Mouse (Mus musculus) neural tube, embryonic 12.5 days (tissue): ENCODE measurements around the gene Kcnj4. TPM values are rescaled to one million over a fixed set of nuclear protein-coding genes. Genes with fewer than 3 reads are reported as not detected.

Source experiments
- ATAC-seq: fragments of 200-750 bp; cut with Nextera tagmentation; 2 replicates; pipeline ENCODE4 v1.8.0; 2017; ENCODE audit warnings: low read depth, mild to moderate bottlenecking, moderate TSS enrichment, moderate library complexity; ENCODE audit not compliant: low FRiP score
- H3K27ac ChIP-seq: fragments of 300-500 bp; sonication (generic); 2 replicates; pipeline ENCODE4 v1.5.1; 2016
- H3K27me3 ChIP-seq: fragments of 300-500 bp; sonication (generic); replicated peaks from 2 replicates; pipeline ENCODE4 v1.6.1; 2016; ENCODE audit warnings: mild to moderate bottlenecking
- H3K36me3 ChIP-seq: fragments of 300-500 bp; sonication (generic); 2 replicates; pipeline ENCODE4 v1.6.1; 2016; ENCODE audit warnings: mild to moderate bottlenecking
- H3K4me1 ChIP-seq: fragments of 300-500 bp; sonication (generic); 2 replicates; pipeline ENCODE4 v1.6.1; 2016
- H3K4me2 ChIP-seq: fragments of 300-500 bp; sonication (generic); replicated peaks from 2 replicates; pipeline ENCODE4 v1.6.1; 2016; ENCODE audit warnings: mild to moderate bottlenecking
- H3K4me3 ChIP-seq: fragments of 300-500 bp; sonication (generic); 2 replicates; pipeline ENCODE4 v1.5.1; 2016
- H3K9ac ChIP-seq: fragments of 300-500 bp; sonication (generic); 2 replicates; pipeline ENCODE4 v1.6.1; 2016; ENCODE audit warnings: mild to moderate bottlenecking
- H3K9me3 ChIP-seq: fragments of 300-500 bp; sonication (generic); 2 replicates; pipeline ENCODE4 v1.6.1; 2016; ENCODE audit warnings: mild to moderate bottlenecking
- WGBS: fragments of 180-500 bp; shearing (Covaris S2); methylation state at CpG from one replicate; pipeline ENCODE4 v1.1.7; 2016; 5-methylcytosine and 5-hydroxymethylcytosine counted together
- polyA plus RNA-seq: library from polyadenylated mRNA; unstranded; fragments of >200 nt; fragmentation: Nextera tagmentation; extraction: Ambion mirVana; gene quantifications from 2 replicates; pipeline ENCODE4 v1.2.1, GENCODE M21; 2016

The Kcnj4 gene
- polyA plus RNA-seq, 1 experiment from 2014 or later = not detected

DNA sequence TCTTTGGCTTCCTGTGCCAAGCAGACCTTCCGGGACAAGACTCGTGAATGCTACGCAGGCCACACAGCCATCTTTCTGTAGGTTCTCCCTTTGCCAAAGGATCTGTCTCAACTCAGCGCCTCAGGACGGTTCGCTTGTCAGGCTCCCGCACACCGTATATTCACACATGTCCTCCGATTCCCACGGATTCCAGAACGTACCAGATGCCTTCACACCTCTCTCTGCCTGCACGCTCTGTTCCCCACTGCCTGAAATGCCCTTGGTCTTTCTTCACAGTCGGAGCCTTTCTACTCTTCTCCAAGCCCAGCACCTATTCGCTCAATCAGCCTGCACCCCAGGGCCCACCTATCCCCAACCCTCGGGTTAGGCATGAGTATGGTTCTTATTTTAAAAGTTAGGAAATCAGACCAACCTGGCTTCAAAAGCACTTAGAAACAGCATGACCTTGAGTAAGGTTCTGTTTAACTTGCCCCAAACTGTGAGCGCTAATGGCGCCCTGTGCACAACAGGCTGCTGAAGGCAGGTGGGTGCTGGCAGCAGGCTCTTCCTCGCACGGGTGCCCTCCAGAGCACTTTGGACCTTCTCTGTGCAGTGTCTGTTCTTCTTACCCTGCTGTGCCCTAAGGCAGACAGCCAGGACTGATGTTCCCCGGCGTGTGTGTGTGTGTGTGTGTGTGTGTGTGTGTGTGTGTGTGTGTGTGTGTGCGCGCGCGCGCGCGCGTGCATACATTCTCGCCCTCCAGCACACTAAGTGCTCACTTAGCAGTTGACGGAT is 2.2 kb upstream of the Kcnj4 start:
- no peak overlapping the region for H3K4me2 ChIP-seq
- no peak overlapping the region for H3K4me3 ChIP-seq
- peaks cover 92% of the 10 kb centered on the region for H3K27me3 ChIP-seq
- H3K9ac ChIP-seq = no peak overlapping the region
- no peak for ATAC-seq
- H3K9me3 ChIP-seq = no peaks in the 10 kb centered on the region
- H3K36me3 ChIP-seq = no peaks in the 10 kb centered on the region
- 57% methylated on average over 31 of the region's 31 CpGs for WGBS
- peaks cover 33% of the 10 kb centered on the region for H3K4me1 ChIP-seq
- H3K27ac ChIP-seq = no peak overlapping the region

GRCm38 (mm10) chr15:79506460-79506859 is 1.4 kb upstream of the Kcnj4 start:
- ATAC-seq = no peak
- peaks cover 25% of the 10 kb centered on the region for H3K4me1 ChIP-seq
- no peak overlapping the region for H3K27ac ChIP-seq
- no peaks in the 10 kb centered on the region for H3K9me3 ChIP-seq
- H3K27me3 ChIP-seq = peaks cover 90% of the 10 kb centered on the region
- H3K4me3 ChIP-seq = no peak overlapping the region
- 0 out of 2 replicates have a peak overlapping the region, but pooled peaks have one; percentile 99 for H3K4me2 ChIP-seq
- no peak overlapping the region for H3K9ac ChIP-seq
- 31% methylated on average over 7 of the region's 7 CpGs for WGBS
- H3K36me3 ChIP-seq = no peaks in the 10 kb centered on the region

DNA sequence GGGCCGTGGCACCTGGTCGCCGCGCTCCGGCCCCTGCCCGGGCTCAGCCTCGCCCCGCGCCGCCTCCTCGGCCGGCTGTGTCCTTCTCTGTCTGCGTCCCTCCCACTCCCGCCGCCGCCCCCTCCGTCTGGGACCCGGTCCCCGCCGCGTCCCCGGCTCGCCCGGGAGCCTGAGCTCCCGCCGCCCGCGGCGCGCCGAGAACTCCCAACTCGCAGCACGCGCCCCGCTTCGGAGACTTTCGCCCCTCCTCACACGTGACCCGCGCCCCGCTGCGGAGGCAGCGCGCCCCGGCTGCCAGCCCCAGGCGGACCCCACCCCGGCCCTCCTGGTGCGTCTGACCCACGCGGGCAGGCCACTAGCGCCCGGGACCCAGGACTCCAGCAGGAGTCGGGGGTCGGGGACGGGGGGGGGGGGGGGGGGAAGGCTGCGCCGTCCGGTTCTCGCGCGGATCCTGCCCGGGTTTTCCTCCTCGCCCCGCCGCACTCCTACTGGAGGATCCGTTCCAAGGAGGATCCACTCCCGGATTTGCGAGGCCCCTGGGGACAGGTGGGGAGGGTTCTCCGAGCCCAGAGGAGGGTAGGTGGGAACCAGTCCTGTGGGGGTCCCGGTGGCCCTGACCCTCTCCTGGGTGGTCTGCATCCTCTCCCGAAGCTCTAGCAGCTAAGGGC is 709 bp upstream of the Kcnj4 start:
- peak; percentile 59 for ATAC-seq
- Histone ChIP-seq H3K36me3 (no peaks in the 10 kb centered on the region), H3K4me2 (peak overlapping the region; percentile 99), H3K4me1 (peaks cover 22% of the 10 kb centered on the region), H3K27ac (no peak overlapping the region), H3K27me3 (peaks cover 90% of the 10 kb centered on the region), H3K9me3 (no peaks in the 10 kb centered on the region), H3K4me3 (peak overlapping the region; percentile 52), H3K9ac (peak overlapping the region; percentile 64)
- WGBS = under 1% methylated on average over 67 of the region's 71 CpGs

DNA sequence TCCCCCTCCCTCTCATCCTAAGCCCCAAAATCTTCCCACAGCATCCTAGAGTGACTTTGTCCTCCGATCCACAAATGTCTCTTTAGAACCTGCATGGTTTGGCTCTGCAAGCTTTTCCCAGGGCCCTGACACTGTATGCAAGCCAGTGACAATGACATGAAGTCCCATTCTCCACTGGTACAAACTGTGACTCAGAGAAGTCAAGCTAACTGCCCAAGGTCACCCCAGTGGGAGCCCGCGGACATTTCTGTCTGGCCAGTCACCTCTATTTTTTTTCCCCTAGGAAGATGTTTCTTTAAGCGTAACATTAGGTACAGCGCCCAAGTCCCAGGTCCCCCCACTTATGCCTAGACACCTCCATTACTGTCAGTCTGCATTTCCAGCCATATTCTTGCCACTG is 1.6 kb downstream of the Kcnj4 start:
- Histone ChIP-seq H3K9me3 (no peaks in the 10 kb centered on the region), H3K4me1 (peaks cover 22% of the 10 kb centered on the region), H3K36me3 (no peaks in the 10 kb centered on the region), H3K4me2 (no peak overlapping the region), H3K27me3 (peaks cover 76% of the 10 kb centered on the region), H3K27ac (no peak overlapping the region), H3K9ac (no peak overlapping the region), H3K4me3 (no peak overlapping the region)
- ATAC-seq = no peak
- WGBS = 79% methylated on average over 5 of the region's 5 CpGs

- ATAC-seq = no peak
- H3K4me3 ChIP-seq = no peak overlapping the region
- 28% methylated on average over 18 of the region's 18 CpGs for WGBS
- peaks cover 70% of the 10 kb centered on the region for H3K27me3 ChIP-seq
- no peak overlapping the region for H3K27ac ChIP-seq
- no peaks in the 10 kb centered on the region for H3K36me3 ChIP-seq
- no peaks in the 10 kb centered on the region for H3K9me3 ChIP-seq
- peaks cover 22% of the 10 kb centered on the region for H3K4me1 ChIP-seq
- no peak overlapping the region for H3K4me2 ChIP-seq
- H3K9ac ChIP-seq = no peak overlapping the region
These were observed 2.1 kb downstream of the Kcnj4 start for GRCm38 (mm10) chr15:79502891-79503341.

DNA sequence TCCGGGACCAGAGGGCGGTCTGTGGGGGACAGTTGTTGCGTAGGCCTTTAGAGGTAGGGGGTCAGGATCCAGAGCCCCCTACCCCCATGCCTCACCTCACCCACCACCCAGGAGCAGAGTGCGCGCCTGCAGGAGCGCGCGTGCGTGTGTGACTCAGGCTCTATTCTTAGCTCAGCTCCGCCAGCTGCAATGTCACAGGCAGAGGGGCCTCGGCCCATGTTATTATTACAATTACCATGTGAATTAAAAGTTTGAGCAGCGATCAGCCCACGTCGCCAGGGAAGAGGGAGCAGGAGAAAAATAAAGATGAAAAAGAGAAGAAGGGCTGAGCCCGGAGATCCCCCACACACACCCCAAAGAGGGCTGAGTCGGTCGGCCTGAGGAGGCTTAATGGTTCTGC is 4.9 kb downstream of the Kcnj4 start:
- no peaks in the 10 kb centered on the region for H3K36me3 ChIP-seq
- no peak overlapping the region for H3K27ac ChIP-seq
- H3K4me3 ChIP-seq = no peak overlapping the region
- WGBS = 78% methylated on average over 17 of the region's 17 CpGs
- H3K9me3 ChIP-seq = no peaks in the 10 kb centered on the region
- no peak overlapping the region for H3K9ac ChIP-seq
- peaks cover 10% of the 10 kb centered on the region for H3K4me1 ChIP-seq
- no peak overlapping the region for H3K4me2 ChIP-seq
- H3K27me3 ChIP-seq = peaks cover 44% of the 10 kb centered on the region
- no peak for ATAC-seq

- Histone ChIP-seq H3K27me3 (peaks cover 21% of the 10 kb centered on the region), H3K9me3 (no peaks in the 10 kb centered on the region), H3K4me1 (peaks cover 4% of the 10 kb centered on the region; the same call in 1 of the 2 replicates), H3K9ac (no peak overlapping the region), H3K4me3 (no peak overlapping the region), H3K27ac (no peak overlapping the region), H3K4me2 (no peak overlapping the region), H3K36me3 (no peaks in the 10 kb centered on the region)
- 53% methylated on average over 18 of the region's 18 CpGs for WGBS
- ATAC-seq = no peak
These were observed 11.5 kb downstream of the Kcnj4 start for GRCm38 (mm10) chr15:79493527-79493926.

GRCm38 (mm10) chr15:79489463-79489862 is 15.6 kb downstream of the Kcnj4 start:
- no peak overlapping the region for H3K4me2 ChIP-seq
- H3K9ac ChIP-seq = no peak overlapping the region
- peaks cover 4% of the 10 kb centered on the region; the same call in 1 of the 2 replicates for H3K4me1 ChIP-seq
- no peak for ATAC-seq
- H3K9me3 ChIP-seq = no peaks in the 10 kb centered on the region
- H3K27ac ChIP-seq = no peak overlapping the region
- H3K4me3 ChIP-seq = no peak overlapping the region
- no peaks in the 10 kb centered on the region for H3K36me3 ChIP-seq
- peaks cover 15% of the 10 kb centered on the region for H3K27me3 ChIP-seq
- 64% methylated on average over 11 of the region's 11 CpGs for WGBS

DNA sequence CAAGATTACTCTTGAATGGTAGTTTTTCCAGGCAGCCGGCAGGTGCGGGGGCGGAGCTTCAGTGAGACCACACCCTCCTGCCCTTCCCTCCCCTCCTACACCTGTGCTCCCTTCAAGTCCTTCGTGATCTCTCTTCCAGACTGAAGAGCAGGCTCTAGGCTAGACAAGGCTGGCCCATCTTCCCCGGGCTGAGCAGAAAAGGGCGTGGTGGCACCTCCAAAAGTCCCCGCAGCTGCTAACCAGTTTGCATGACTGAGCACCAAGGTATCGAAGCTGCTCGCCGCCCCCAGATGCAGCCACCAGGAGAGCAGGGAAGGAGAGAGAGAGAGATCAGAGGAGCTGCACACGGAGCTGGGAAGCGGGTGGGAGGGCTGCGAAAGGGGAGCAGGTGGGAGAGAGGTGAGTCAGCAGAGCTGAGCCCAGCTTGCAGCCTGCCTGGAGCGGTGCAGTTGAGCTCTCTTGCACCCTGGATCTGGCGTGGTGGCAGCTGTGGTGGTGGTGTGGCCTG is 23.8 kb downstream of the Kcnj4 start:
- no peak for ATAC-seq
- no peaks in the 10 kb centered on the region for H3K36me3 ChIP-seq
- H3K4me3 ChIP-seq = no peak overlapping the region
- peaks cover 13% of the 10 kb centered on the region; the same call in 1 of the 2 replicates for H3K27me3 ChIP-seq
- no peaks in the 10 kb centered on the region for H3K4me1 ChIP-seq
- no peak overlapping the region for H3K27ac ChIP-seq
- H3K9ac ChIP-seq = no peak overlapping the region
- no peaks in the 10 kb centered on the region for H3K9me3 ChIP-seq
- H3K4me2 ChIP-seq = no peak overlapping the region
- 9% methylated on average over 15 of the region's 15 CpGs for WGBS

GRCm38 (mm10) chr15:79477227-79477626 is 27.8 kb downstream of the Kcnj4 start:
- no peaks in the 10 kb centered on the region for H3K4me1 ChIP-seq
- H3K9me3 ChIP-seq = no peaks in the 10 kb centered on the region
- WGBS = 64% methylated on average over 6 of the region's 6 CpGs
- no peak overlapping the region for H3K9ac ChIP-seq
- no peak overlapping the region for H3K4me3 ChIP-seq
- no peak for ATAC-seq
- no peak overlapping the region for H3K4me2 ChIP-seq
- H3K27ac ChIP-seq = no peak overlapping the region
- peaks cover 8% of the 10 kb centered on the region; the same call in 1 of the 2 replicates for H3K27me3 ChIP-seq
- no peaks in the 10 kb centered on the region for H3K36me3 ChIP-seq

- Histone ChIP-seq H3K9me3 (no peaks in the 10 kb centered on the region), H3K4me1 (no peaks in the 10 kb centered on the region), H3K4me2 (no peak overlapping the region), H3K27ac (no peak overlapping the region), H3K27me3 (no peaks in the 10 kb centered on the region), H3K4me3 (no peak overlapping the region), H3K36me3 (no peaks in the 10 kb centered on the region), H3K9ac (no peak overlapping the region)
- ATAC-seq = no peak
- whole genome bisulfite sequencing = 57% methylated on average over 12 of the region's 12 CpGs
These were observed 31.2 kb downstream of the Kcnj4 start for GRCm38 (mm10) chr15:79473638-79474355.

- 82% methylated on average over 5 of the region's 5 CpGs for WGBS
- H3K4me3 ChIP-seq = no peak overlapping the region
- H3K36me3 ChIP-seq = no peaks in the 10 kb centered on the region
- no peaks in the 10 kb centered on the region for H3K27me3 ChIP-seq
- H3K27ac ChIP-seq = no peak overlapping the region
- no peak overlapping the region for H3K9ac ChIP-seq
- H3K4me2 ChIP-seq = no peak overlapping the region
- H3K9me3 ChIP-seq = no peaks in the 10 kb centered on the region
- no peak for ATAC-seq
- H3K4me1 ChIP-seq = no peaks in the 10 kb centered on the region
These were observed 32.0 kb downstream of the Kcnj4 start for GRCm38 (mm10) chr15:79473042-79473441.
